Mouse (Mus musculus) brain, embryonic 18.5 days (tissue): Measurements from ENCODE around the gene Cldn15.
"Not testable (repeated sequence)": the region's sequence is repeated elsewhere in the genome, so short reads cannot be mapped to it uniquely, and the experiment has no call there.

ENCODE experiments used
- DNase-seq: peaks from one replicate; pipeline ENCODE4 v3.0.0-alpha.2; 2012; ENCODE audit warnings: low read depth, low spot score

The Cldn15 gene

GRCm38 (mm10) chr5:136966331-136966730 is at the start of gene Cldn15:
Gene Cldn15, plus strand, starts transcription at chr5:136966616.
- DNase-seq = no peak

- no peak for DNase-seq
These were observed 48.7 kb upstream of the Cldn15 start for GRCm38 (mm10) chr5:136917613-136918242.

- DNase-seq = peak; percentile 83
These were observed 47.6 kb upstream of the Cldn15 start for GRCm38 (mm10) chr5:136918655-136919472.

GRCm38 (mm10) chr5:136919546-136920301 is 46.7 kb upstream of the Cldn15 start:
- no peak for DNase-seq

- no peak for DNase-seq
These were observed 43.6 kb upstream of the Cldn15 start for GRCm38 (mm10) chr5:136922830-136923229.

- DNase-seq = no peak
These were observed 42.5 kb upstream of the Cldn15 start for GRCm38 (mm10) chr5:136923751-136924478.

GRCm38 (mm10) chr5:136929073-136929472 is 37.3 kb upstream of the Cldn15 start:
- DNase-seq = peak; percentile 60

- DNase-seq = no peak
These were observed 34.5 kb upstream of the Cldn15 start for GRCm38 (mm10) chr5:136931896-136932295.

GRCm38 (mm10) chr5:136932956-136933355 is 33.5 kb upstream of the Cldn15 start:
- no peak for DNase-seq

- no peak for DNase-seq
These were observed 32.5 kb upstream of the Cldn15 start for GRCm38 (mm10) chr5:136933930-136934329.

- no peak for DNase-seq
These were observed 30.3 kb upstream of the Cldn15 start for GRCm38 (mm10) chr5:136935905-136936695.

- DNase-seq = no peak
These were observed 29.7 kb upstream of the Cldn15 start for GRCm38 (mm10) chr5:136936750-136937149.

- no peak for DNase-seq
These were observed 28.8 kb upstream of the Cldn15 start for GRCm38 (mm10) chr5:136937621-136938020.

GRCm38 (mm10) chr5:136939284-136939683 is 27.1 kb upstream of the Cldn15 start:
- no peak for DNase-seq

- not testable (repeated sequence) for DNase-seq
These were observed 26.4 kb upstream of the Cldn15 start for GRCm38 (mm10) chr5:136940029-136940428.

GRCm38 (mm10) chr5:136940845-136941560 is 25.4 kb upstream of the Cldn15 start:
- DNase-seq = no peak

GRCm38 (mm10) chr5:136942781-136943180 is 23.6 kb upstream of the Cldn15 start:
- DNase-seq = no peak

- no peak for DNase-seq
These were observed 23.0 kb upstream of the Cldn15 start for GRCm38 (mm10) chr5:136943382-136943781.

GRCm38 (mm10) chr5:136945084-136945483 is 21.3 kb upstream of the Cldn15 start:
- no peak for DNase-seq

- no peak for DNase-seq
These were observed 18.5 kb upstream of the Cldn15 start for GRCm38 (mm10) chr5:136947874-136948273.
